Mouse (Mus musculus): ENCODE data around the gene Tubb5. TPM values are rescaled to one million over a fixed set of nuclear protein-coding genes. Genes with fewer than 3 reads are reported as not detected.

Gene Tubb5
- 1,416 and 1,443 TPM in 2 replicates for polyA plus RNA-seq (2014; fragmentation: Nextera tagmentation; extraction: Ambion mirVana)

DNA sequence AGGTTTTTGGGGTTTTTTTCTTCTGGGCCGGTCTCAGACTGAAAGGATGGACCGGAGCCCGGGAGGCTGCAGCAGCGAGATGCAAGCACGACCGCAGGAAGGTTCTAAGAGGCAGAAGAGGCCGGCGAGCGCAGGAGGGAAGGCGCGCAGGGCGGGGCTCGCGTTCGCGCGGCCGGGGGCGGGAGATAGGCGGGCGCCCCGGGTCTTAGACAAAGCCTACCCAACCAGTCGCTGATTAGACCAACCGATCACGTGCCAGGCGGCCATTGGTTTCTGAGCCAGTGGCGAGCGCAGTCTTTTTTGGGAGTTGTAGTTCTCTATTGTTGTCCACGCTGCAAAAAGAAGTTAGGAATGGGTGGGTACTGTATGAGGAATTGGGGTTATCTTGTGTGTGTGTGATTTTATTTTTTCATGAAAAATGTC, at the start of gene Tubb5:
Gene Tubb5, minus strand, starts transcription at position 185 of the 423 bp plus-strand sequence.
- peak within 1 kb of the TSS; percentile 96 for H3K27ac ChIP-seq (replicated peaks; ENCODE audit: low read depth, low read length)
- peak within 1 kb of the TSS; percentile 99 for H3K9ac ChIP-seq (ENCODE audit: low read length)
- H3K36me3 ChIP-seq (ENCODE audit: control insufficient read depth, insufficient read depth, low read length), result peaks cover 21% of the 10 kb centered on the region
- peak within 1 kb of the TSS; percentile 60 for H3K4me3 ChIP-seq (ENCODE audit: low read depth, low read length)
- under 1% methylated on average over 29 of the region's 29 CpGs for WGBS
- peaks cover 16% of the 10 kb centered on the region for H3K4me1 ChIP-seq (ENCODE audit: control insufficient read depth, insufficient read depth, low read length)
- DNase-seq (ENCODE audit: low spot score), result peak; percentile 97
- peak; percentile 71 for ATAC-seq (ENCODE audit: insufficient number of reproducible peaks, low FRiP score, low TSS enrichment, low read depth)
- H3K27me3 ChIP-seq (ENCODE audit: control insufficient read depth, insufficient read depth, low read length), result no peaks in the 10 kb centered on the region
- no peaks in the 10 kb centered on the region for H3K9me3 ChIP-seq (ENCODE audit: control insufficient read depth, low read length)
- peak within 1 kb of the TSS; percentile 82 for H3K4me2 ChIP-seq (ENCODE audit: low read depth, severe bottlenecking)

- Histone ChIP-seq H3K4me1 (ENCODE audit: control insufficient read depth, insufficient read depth, low read length) (no peaks in the 10 kb centered on the region), H3K9me3 (ENCODE audit: control insufficient read depth, low read length) (no peaks in the 10 kb centered on the region), H3K36me3 (ENCODE audit: control insufficient read depth, insufficient read depth, low read length) (peaks cover 41% of the 10 kb centered on the region), H3K27ac (replicated peaks; ENCODE audit: low read depth, low read length) (no peak overlapping the region), H3K27me3 (ENCODE audit: control insufficient read depth, insufficient read depth, low read length) (no peaks in the 10 kb centered on the region), H3K4me2 (ENCODE audit: low read depth, severe bottlenecking) (no peak overlapping the region), H3K9ac (ENCODE audit: low read length) (no peak overlapping the region), H3K4me3 (ENCODE audit: low read depth, low read length) (no peak overlapping the region)
- 95% methylated on average over 11 of the region's 17 CpGs for WGBS
- ATAC-seq (ENCODE audit: insufficient number of reproducible peaks, low FRiP score, low TSS enrichment, low read depth) (no peak), DNase-seq (ENCODE audit: low spot score) (no peak)
Measured at GRCm38 (mm10) chr17:35887725-35888124, 49.6 kb upstream of the Tubb5 start.

DNA sequence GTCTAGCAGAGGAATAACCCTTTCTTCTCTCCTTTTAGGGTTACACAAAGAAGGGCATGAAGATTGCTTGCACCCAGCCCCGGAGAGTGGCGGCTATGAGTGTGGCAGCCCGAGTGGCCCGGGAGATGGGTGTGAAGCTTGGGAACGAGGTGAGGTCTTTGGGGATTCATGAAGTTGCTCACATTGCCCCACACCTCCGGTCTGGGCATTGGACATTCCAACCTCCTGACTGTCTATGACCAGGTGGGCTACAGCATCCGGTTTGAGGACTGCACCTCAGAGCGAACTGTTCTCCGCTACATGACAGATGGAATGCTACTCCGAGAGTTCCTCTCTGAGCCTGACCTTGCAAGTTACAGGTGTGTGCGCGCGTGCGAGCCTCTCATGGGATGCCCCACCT, 45.7 kb upstream of the Tubb5 start:
- Histone ChIP-seq H3K9ac (ENCODE audit: low read length) (no peak overlapping the region), H3K9me3 (ENCODE audit: control insufficient read depth, low read length) (no peaks in the 10 kb centered on the region), H3K36me3 (ENCODE audit: control insufficient read depth, insufficient read depth, low read length) (peaks cover 31% of the 10 kb centered on the region), H3K27ac (replicated peaks; ENCODE audit: low read depth, low read length) (no peak overlapping the region), H3K4me1 (ENCODE audit: control insufficient read depth, insufficient read depth, low read length) (no peaks in the 10 kb centered on the region), H3K4me2 (ENCODE audit: low read depth, severe bottlenecking) (no peak overlapping the region), H3K27me3 (ENCODE audit: control insufficient read depth, insufficient read depth, low read length) (no peaks in the 10 kb centered on the region), H3K4me3 (ENCODE audit: low read depth, low read length) (no peak overlapping the region)
- DNase-seq (ENCODE audit: low spot score), result no peak
- WGBS, result 97% methylated on average over 14 of the region's 14 CpGs
- ATAC-seq (ENCODE audit: insufficient number of reproducible peaks, low FRiP score, low TSS enrichment, low read depth), result no peak

- H3K9ac ChIP-seq (ENCODE audit: low read length), result no peak overlapping the region
- ATAC-seq (ENCODE audit: insufficient number of reproducible peaks, low FRiP score, low TSS enrichment, low read depth) (no peak), DNase-seq (ENCODE audit: low spot score) (no peak)
- no peaks in the 10 kb centered on the region for H3K27me3 ChIP-seq (ENCODE audit: control insufficient read depth, insufficient read depth, low read length)
- 91% methylated on average over 17 of the region's 17 CpGs for WGBS
- no peaks in the 10 kb centered on the region for H3K4me1 ChIP-seq (ENCODE audit: control insufficient read depth, insufficient read depth, low read length)
- H3K4me3 ChIP-seq (ENCODE audit: low read depth, low read length), result no peak overlapping the region
- peaks cover 26% of the 10 kb centered on the region for H3K36me3 ChIP-seq (ENCODE audit: control insufficient read depth, insufficient read depth, low read length)
- H3K27ac ChIP-seq (replicated peaks; ENCODE audit: low read depth, low read length), result no peak overlapping the region
- H3K9me3 ChIP-seq (ENCODE audit: control insufficient read depth, low read length), result no peaks in the 10 kb centered on the region
- no peak overlapping the region for H3K4me2 ChIP-seq (ENCODE audit: low read depth, severe bottlenecking)
Measured at GRCm38 (mm10) chr17:35882924-35883323, 44.8 kb upstream of the Tubb5 start.

- H3K27ac ChIP-seq (replicated peaks; ENCODE audit: low read depth, low read length), result no peak within 1 kb of the TSS
- no peaks in the 10 kb centered on the region for H3K9me3 ChIP-seq (ENCODE audit: control insufficient read depth, low read length)
- WGBS, result 6% methylated on average over 66 of the region's 66 CpGs
- peak within 1 kb of the TSS; percentile 74 for H3K4me2 ChIP-seq (ENCODE audit: low read depth, severe bottlenecking)
- H3K4me1 ChIP-seq (ENCODE audit: control insufficient read depth, insufficient read depth, low read length), result no peaks in the 10 kb centered on the region
- ATAC-seq (ENCODE audit: insufficient number of reproducible peaks, low FRiP score, low TSS enrichment, low read depth), result peak; percentile 90
- no peaks in the 10 kb centered on the region for H3K27me3 ChIP-seq (ENCODE audit: control insufficient read depth, insufficient read depth, low read length)
- H3K4me3 ChIP-seq (ENCODE audit: low read depth, low read length), result peak within 1 kb of the TSS; percentile 91
- DNase-seq (ENCODE audit: low spot score), result peak; percentile 98
- H3K36me3 ChIP-seq (ENCODE audit: control insufficient read depth, insufficient read depth, low read length), result peaks cover 14% of the 10 kb centered on the region; the same call in 1 of the 2 replicates
- H3K9ac ChIP-seq (ENCODE audit: low read length), result peak within 1 kb of the TSS; percentile 82
Measured at GRCm38 (mm10) chr17:35879245-35880057, 41.3 kb upstream of the Tubb5 start, which contains the start of gene Dhx16. Gene Dhx16 (plus strand): TSS chr17:35879819.

- 92% methylated on average over 6 of the region's 6 CpGs for WGBS
- DNase-seq (ENCODE audit: low spot score), result no peak
- Histone ChIP-seq H3K27ac (replicated peaks; ENCODE audit: low read depth, low read length) (no peak overlapping the region), H3K4me1 (ENCODE audit: control insufficient read depth, insufficient read depth, low read length) (peaks cover 9% of the 10 kb centered on the region), H3K4me3 (ENCODE audit: low read depth, low read length) (no peak overlapping the region), H3K9ac (ENCODE audit: low read length) (no peak overlapping the region), H3K4me2 (ENCODE audit: low read depth, severe bottlenecking) (no peak overlapping the region), H3K36me3 (ENCODE audit: control insufficient read depth, insufficient read depth, low read length) (peaks cover 2% of the 10 kb centered on the region; the same call in 1 of the 2 replicates), H3K27me3 (ENCODE audit: control insufficient read depth, insufficient read depth, low read length) (no peaks in the 10 kb centered on the region), H3K9me3 (ENCODE audit: control insufficient read depth, low read length) (peaks cover 3% of the 10 kb centered on the region; the same call in 1 of the 2 replicates)
- ATAC-seq (ENCODE audit: insufficient number of reproducible peaks, low FRiP score, low TSS enrichment, low read depth), result no peak
Measured at GRCm38 (mm10) chr17:35874721-35875120, 36.6 kb upstream of the Tubb5 start.

DNA sequence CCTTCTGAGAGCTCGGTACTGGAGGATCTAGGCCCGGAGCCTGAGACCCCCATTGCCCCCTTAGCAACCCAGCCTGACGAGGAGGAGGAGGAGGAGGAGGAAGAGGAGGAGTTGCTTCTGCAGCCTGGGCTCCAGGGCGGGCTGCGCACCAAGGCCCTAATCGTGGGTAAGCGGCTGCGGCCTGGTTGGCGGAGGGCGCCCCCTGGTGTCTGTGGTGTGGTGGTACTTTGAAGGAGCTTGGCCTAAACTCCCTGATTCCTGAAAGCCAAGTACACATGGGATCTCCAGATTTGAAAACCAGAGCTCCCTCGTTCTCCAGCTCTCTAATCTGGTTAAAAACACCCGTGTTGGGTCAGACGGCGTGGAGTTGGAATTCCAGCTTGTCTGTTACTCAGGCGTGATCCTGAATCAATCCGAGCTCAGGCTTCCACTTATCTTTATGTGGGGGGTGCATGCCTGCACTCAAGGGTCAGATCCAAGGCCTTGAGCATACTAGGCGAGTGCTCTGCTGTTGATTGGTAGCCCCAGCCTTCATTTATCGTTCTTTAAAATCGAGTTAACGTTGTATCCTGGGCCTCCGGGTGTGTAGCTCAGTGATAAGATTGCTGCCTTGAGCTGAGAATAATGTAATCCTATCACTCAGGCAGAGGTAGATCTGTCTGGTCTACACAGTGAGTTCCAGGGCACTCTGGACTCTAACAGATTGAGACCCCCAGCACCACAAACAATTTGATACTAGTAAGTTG, 35.8 kb upstream of the Tubb5 start:
- H3K9ac ChIP-seq (ENCODE audit: low read length), result no peak overlapping the region
- H3K36me3 ChIP-seq (ENCODE audit: control insufficient read depth, insufficient read depth, low read length), result peaks cover 2% of the 10 kb centered on the region; the same call in 1 of the 2 replicates
- ATAC-seq (ENCODE audit: insufficient number of reproducible peaks, low FRiP score, low TSS enrichment, low read depth) (no peak), DNase-seq (ENCODE audit: low spot score) (peak; percentile 94)
- peaks cover 3% of the 10 kb centered on the region; the same call in 1 of the 2 replicates for H3K9me3 ChIP-seq (ENCODE audit: control insufficient read depth, low read length)
- no peak overlapping the region for H3K27ac ChIP-seq (replicated peaks; ENCODE audit: low read depth, low read length)
- WGBS, result 32% methylated on average over 21 of the region's 21 CpGs
- no peak overlapping the region for H3K4me3 ChIP-seq (ENCODE audit: low read depth, low read length)
- H3K4me2 ChIP-seq (ENCODE audit: low read depth, severe bottlenecking), result no peak overlapping the region; the same call in 1 of the 2 replicates
- peaks cover 16% of the 10 kb centered on the region for H3K4me1 ChIP-seq (ENCODE audit: control insufficient read depth, insufficient read depth, low read length)
- H3K27me3 ChIP-seq (ENCODE audit: control insufficient read depth, insufficient read depth, low read length), result no peaks in the 10 kb centered on the region

All from limb, embryonic 11.5 days (tissue).